Mouse (Mus musculus) splenic B cell, adult 2 months (primary cell): ENCODE data around the gene Gm48551.

Experiments used
- DNase-seq: peaks from one replicate; pipeline ENCODE4 v3.0.0-alpha.2; 2011; ENCODE audit warnings: low read depth, low spot score
- H3K27me3 ChIP-seq: 2 replicates; pipeline ENCODE4 v1.6.1; 2012; ENCODE audit warnings: mild to moderate bottlenecking, low read length, moderate library complexity, mixed read lengths; ENCODE audit not compliant: control insufficient read depth, poor library complexity, insufficient read depth, severe bottlenecking
- H3K36me3 ChIP-seq: 2 replicates; pipeline ENCODE4 v1.6.1; 2012; ENCODE audit warnings: mild to moderate bottlenecking, low read length, moderate library complexity, mixed read lengths; ENCODE audit not compliant: control insufficient read depth, poor library complexity, insufficient read depth, severe bottlenecking

Gene Gm48551

DNA sequence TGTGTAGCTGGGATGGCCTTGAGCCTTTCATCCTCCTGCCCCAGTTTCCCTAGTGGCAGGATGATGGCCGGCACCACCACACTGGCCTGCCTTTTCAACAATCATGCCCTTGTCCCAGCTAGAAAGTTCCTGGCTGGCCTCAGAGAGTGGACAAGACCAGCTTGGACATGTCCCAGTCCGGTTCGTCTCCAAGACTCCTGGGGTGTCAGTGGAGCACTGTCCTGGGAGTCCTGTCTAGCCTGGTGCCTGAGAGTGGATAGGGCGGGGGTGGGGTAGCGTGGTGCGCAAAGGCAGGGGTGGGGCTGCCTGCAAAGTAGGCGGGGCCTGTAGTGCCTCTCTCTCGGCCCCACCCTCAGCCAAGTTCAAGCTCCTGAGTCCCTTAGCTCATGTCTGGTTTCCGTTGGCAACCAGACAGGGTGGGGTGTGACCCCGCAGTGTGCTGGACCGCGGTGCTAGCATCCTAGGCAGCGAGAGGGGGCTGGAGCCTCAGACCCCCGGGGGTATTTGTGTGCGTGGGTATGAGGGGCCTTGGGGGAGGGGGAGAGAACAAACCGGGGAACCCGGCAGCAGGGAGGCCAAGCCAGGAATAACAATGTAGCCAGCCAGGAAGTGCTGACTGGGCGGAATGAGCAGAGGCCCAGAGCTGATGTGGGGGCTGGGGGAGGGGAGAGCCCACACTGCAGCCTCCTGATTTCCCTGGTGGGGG, 17.4 kb downstream of the Gm48551 start:
- Histone ChIP-seq H3K36me3 (peaks cover 3% of the 10 kb centered on the region; the same call in 1 of the 2 replicates), H3K27me3 (no peaks in the 10 kb centered on the region; the same call in 1 of the 2 replicates)
- DNase-seq, result no peak

DNA sequence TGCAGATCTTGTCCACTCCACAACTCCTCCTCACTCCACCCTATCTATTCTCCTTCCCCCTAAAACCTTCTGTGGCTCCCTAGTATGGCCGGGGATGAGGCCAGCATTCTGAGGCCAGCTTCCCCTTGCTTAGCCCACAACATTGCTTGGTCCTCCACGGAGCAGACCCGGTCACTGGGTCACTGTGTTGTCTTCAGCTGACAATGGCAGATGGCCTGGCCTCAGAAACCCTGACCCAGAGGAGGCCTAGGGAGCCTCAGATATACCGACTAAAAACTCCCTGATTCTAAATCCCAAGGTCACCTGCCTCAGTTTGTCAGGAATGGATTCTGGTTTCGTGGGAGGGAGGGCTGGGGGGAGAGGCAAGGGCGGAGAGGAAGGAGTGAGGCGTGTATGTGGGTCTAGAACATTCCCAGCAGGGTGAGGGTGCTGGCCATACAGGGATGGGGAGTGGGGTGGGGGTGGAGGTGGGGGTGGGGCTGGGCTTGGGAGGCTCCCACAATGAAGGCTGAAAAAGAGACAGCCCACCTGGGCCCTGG, 18.0 kb downstream of the Gm48551 start:
- Histone ChIP-seq H3K36me3 (peaks cover 3% of the 10 kb centered on the region; the same call in 1 of the 2 replicates), H3K27me3 (no peaks in the 10 kb centered on the region; the same call in 1 of the 2 replicates)
- DNase-seq, result no peak

DNA sequence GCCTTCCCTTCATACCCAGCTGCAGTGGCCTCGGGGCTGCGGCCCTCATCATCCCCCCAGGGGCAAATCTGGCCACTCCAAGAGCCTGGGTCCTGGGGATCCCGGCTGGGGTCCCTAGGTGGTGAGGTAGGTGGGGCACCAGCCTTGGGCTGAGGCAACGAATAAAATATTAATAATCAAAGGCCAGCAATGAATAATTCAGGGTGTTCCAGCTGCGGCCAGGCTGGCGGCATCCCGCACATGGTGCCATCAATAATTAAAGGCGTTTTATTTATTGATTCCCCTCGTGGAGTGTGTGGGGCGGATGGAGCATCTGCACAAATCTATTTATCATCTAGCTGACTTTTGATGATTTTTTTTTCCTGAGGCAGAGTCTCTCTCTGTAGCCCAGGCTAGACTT, 19.2 kb downstream of the Gm48551 start:
- no peaks in the 10 kb centered on the region; the same call in 1 of the 2 replicates for H3K27me3 ChIP-seq
- H3K36me3 ChIP-seq, result peaks cover 3% of the 10 kb centered on the region; the same call in 1 of the 2 replicates
- DNase-seq, result no peak

DNA sequence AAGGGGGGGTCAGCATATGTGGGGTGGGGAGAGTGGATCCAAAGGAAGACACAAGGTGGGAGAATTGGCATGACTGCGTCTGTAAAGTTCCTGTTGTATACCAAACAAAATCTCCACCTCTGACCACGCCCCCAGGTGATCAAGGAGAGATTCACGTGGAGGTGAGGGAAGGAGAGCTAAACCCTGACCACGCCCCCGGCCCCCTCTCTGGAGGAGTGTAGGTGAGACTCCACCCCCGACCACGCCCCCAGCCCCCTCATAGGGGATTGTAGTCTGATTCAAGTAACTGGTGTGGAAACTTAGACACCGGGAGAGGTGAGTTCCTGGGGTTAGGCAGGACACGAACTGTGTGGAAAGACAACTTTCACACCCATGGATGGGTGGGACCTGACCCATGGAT, 19.8 kb downstream of the Gm48551 start:
- peaks cover 3% of the 10 kb centered on the region; the same call in 1 of the 2 replicates for H3K36me3 ChIP-seq
- no peak for DNase-seq
- H3K27me3 ChIP-seq, result no peaks in the 10 kb centered on the region; the same call in 1 of the 2 replicates

DNA sequence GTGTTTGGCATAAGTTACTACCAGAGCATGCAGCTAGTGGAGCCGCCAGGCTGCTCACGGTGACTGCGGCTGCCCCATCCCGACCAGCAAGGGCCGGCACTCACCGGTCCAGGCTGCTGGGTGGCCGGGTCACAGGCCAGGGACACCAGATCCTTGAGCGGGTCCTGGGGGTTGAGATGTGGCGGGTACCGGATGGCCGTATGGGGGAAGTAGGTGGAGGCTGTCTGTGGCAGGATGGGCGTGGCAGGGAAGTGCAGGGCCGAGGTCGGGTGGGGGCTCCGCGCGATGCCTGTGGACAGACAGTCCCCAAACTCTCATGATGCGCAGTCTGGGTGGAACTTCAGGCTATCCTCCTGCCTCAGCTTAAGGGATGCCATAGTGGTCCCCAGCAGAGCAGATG, 20.5 kb downstream of the Gm48551 start:
- H3K36me3 ChIP-seq, result peaks cover 3% of the 10 kb centered on the region; the same call in 1 of the 2 replicates
- H3K27me3 ChIP-seq, result no peaks in the 10 kb centered on the region; the same call in 1 of the 2 replicates
- peak; percentile 40 for DNase-seq

DNA sequence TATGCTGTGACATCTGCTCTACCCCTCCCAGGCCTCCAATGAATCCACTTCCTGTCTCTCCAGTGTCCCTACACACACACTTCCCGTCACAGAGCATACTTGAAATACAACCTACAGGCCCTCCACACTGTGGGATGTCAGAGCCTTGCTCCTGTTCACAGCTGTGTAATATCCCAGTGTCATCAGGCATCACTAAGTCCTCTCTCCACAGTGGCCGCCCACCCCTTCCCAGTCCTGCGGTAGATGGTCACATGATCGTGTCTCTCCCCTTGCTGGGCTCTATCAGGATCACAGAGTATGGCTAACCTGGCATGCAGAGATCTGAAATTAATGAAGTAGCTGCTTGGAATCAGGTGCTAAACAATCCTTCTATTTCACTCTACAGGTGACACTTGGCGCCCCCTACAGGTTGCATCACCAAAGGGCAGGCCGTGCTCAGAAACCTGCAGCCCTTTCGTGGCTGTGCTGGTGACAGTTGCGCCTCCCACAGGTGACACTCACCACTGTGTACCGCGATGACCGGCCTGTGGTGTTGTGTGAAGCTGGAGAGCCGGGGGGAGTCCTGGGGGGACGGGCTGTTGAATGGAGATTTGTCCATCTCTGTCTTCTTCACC, 21.4 kb downstream of the Gm48551 start:
- peak; percentile 82 for DNase-seq
- H3K27me3 ChIP-seq, result no peaks in the 10 kb centered on the region; the same call in 1 of the 2 replicates
- H3K36me3 ChIP-seq, result peaks cover 2% of the 10 kb centered on the region; the same call in 1 of the 2 replicates

DNA sequence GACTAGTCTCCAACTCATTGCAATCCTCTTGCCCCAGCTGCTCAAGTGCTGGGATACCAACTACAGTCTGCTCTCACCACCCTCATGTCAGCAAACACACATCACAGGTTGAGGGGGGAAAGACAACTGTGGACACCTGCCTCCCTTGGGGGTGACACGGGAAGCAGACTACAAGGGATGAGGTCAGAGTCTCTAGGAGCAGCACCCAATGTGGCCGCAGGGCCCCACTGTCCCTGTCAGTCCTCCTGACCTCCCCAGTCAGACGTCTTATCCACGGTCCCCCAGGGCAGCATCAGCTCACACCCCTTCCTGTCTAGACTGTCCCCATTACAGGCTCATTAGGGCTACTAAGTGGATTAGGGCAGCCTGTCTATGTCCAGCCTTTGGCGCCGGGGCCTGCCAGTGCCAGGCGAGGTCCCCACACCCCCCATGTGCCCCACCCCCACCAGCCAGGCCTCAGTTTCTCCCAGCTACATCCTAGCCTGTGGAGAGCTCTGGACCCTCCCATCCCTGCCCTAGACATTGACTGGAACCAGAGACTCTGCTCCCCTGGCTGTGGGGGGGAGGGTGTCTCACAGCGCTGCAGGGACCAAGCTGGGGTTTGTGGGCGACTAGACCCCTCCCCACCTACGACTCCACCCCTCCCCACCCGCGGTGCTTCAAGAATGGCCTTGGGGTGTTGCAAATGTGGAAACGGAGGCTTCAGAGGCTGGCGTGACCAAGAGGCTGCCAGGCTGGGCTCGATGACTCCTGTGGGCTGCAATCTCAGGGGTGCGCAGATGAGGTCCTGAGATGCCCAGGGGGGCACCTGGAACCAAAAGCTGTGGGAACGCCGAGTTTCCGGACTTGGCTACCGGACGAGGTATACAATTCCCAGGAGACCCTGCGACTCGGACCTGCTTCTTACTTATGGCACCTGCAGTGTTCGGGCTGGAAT, 22.5 kb downstream of the Gm48551 start:
- no peak for DNase-seq
- H3K27me3 ChIP-seq, result no peaks in the 10 kb centered on the region; the same call in 1 of the 2 replicates
- H3K36me3 ChIP-seq, result peaks cover 2% of the 10 kb centered on the region; the same call in 1 of the 2 replicates

DNA sequence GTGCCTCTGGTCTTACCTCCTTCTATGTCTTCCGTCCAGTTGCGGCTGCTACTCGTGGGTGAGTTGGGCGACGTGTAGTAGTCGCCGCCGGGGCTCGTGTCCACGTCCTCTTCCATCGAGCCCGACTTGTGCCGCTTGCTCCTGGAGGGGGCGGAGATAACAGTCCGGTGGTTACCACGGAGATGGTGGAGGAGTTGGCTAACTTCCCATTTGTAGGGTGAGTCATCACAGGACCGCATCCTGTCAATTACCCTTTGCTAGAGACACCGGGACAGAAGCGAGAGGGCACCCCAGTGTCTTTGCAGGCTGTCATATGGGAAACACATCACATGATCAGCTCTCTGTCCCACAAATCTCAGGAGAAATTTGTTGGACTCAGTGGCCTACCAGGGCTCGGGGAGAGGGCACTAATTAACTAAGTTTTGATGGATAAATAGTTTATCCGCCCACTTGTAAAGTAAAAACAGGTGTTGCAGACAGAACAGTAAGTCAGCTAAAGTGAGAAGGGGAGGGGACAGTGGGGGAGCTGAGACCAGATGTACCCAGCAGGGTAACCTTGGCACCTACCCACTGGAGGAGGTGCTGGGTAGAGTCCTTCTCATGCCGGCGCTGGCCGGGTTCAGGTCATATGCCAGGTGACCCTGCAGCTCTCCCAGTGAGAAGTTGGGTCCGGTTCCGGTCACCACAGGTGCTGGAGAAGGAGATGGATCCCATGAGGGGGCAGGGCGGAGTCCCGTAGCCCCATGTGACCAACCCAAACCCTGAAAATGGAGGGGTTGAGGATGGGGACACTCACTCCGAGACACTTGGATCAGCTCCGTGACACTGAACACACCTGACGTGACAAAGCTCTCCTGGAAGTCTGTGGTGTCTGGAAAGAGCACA, 23.5 kb downstream of the Gm48551 start:
- peak; percentile 69 for DNase-seq
- 0 out of 2 replicates have a peak, but pooled peaks cover 2% of the 10 kb centered on the region for H3K36me3 ChIP-seq

DNA sequence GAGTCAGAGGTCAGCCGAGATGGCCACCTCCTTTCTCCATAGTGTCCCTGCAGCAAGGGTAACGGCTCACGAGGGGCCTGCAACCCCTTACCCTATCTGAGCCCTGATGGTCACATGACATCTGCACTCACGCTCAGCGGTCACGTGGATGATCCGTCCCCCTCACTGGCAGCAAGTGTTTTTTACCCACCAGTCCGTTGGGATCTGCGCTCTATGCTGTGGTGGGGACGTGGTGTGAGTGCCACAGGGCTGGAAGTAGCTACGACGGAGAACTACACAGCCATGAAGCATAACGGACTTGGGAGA, 24.1 kb downstream of the Gm48551 start:
- no peak for DNase-seq
- 0 out of 2 replicates have a peak, but pooled peaks cover 2% of the 10 kb centered on the region for H3K36me3 ChIP-seq

More for the DNA sequence above, 23.5 kb downstream of the Gm48551 start:
- H3K27me3 ChIP-seq, result no peaks in the 10 kb centered on the region; the same call in 1 of the 2 replicates

DNA sequence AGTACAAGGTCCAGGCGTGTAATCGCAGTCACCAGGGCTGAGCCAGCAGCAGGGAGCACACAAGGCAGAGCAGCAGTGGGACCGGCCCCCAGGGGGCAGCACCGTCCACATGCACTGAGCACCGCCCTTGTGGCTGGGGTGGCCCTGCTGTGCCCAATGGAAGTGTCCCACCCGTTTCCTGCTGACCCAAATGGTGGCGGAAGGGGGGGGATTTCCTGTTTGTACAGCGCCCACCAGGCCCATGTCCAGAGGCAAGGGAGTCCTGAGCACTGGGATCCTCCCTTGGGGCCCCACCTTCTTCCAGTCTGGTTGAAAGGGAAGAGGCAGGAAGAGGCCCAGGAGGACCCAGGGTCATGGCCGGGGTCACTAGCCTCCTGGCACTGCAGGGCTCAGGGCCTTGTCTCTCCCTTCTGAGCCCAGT, 24.6 kb downstream of the Gm48551 start:
- H3K36me3 ChIP-seq, result 0 out of 2 replicates have a peak, but pooled peaks cover 2% of the 10 kb centered on the region
- H3K27me3 ChIP-seq, result no peaks in the 10 kb centered on the region; the same call in 1 of the 2 replicates
- peak; percentile 87 for DNase-seq

More for the DNA sequence above, 24.1 kb downstream of the Gm48551 start:
- H3K27me3 ChIP-seq, result no peaks in the 10 kb centered on the region; the same call in 1 of the 2 replicates

DNA sequence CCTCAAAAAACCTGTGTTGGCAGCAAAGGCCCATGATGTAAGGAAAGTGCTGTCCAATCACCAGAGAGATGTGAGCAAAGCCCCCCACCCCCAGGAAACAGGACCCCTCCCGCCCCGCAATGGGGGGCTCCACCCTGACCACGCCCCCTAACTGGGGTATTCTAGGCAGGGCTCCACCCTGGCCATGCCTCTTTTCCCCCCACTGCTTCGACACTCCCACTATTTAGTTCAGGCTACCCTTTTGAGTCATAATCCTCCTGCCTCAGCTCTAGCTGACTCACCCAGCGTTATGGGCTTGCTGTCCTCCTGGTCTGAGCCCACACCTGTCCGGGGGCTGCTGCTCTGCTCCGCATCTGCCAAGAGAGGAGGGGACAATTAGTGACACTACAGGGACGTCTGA, 25.1 kb downstream of the Gm48551 start:
- H3K36me3 ChIP-seq, result 0 out of 2 replicates have a peak, but pooled peaks cover 2% of the 10 kb centered on the region
- no peaks in the 10 kb centered on the region; the same call in 1 of the 2 replicates for H3K27me3 ChIP-seq
- DNase-seq, result no peak

DNA sequence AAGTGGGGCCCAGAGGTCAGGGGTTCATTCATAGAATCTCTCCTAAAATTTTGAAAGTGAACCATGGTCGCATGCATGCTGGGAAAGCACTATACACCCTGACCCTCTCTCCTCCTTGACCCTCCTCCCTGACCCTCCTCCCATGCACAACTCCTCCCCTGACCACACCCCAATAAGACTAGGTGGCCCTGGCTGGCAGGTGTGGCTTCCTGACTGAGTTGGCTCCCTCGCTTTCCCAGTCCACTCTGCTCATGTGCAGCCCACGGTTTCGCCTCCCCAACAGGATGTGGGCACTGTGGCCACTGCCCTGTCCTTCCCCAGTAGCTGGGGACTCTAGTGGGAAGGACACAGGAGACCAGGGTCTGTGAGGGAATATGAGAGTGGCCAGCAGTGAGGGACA, 26.1 kb downstream of the Gm48551 start:
- Histone ChIP-seq H3K36me3 (0 out of 2 replicates have a peak, but pooled peaks cover 2% of the 10 kb centered on the region), H3K27me3 (no peaks in the 10 kb centered on the region; the same call in 1 of the 2 replicates)
- no peak for DNase-seq

DNA sequence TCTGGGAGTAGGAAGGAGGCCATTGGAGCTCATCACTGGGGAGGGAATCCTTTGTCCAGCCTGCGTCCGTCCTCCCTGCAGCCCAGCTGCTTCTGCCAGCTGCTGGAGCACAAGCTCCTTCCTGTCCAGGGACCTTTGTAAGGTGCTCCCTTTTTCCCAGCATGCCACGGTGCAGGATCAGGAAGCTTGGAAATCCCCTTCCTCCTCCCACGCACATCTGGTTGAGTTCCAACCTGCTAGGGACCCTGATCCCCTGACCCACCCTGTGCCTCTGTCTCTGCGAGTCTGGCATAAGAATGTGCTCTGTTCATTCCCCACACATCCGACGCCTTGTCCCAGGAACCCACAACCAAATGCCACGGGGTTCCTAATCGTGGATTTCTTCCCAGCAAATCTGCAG, 26.7 kb downstream of the Gm48551 start:
- H3K27me3 ChIP-seq, result no peaks in the 10 kb centered on the region; the same call in 1 of the 2 replicates
- no peak for DNase-seq
- no peaks in the 10 kb centered on the region for H3K36me3 ChIP-seq
